Mouse (Mus musculus): ENCODE data around the gene Arhgap17. TPM values are rescaled to one million over a fixed set of nuclear protein-coding genes. Genes with fewer than 3 reads are reported as not detected.

The Arhgap17 gene
- polyA plus RNA-seq, 1 experiment from 2014 or later = 20.3 TPM

DNA sequence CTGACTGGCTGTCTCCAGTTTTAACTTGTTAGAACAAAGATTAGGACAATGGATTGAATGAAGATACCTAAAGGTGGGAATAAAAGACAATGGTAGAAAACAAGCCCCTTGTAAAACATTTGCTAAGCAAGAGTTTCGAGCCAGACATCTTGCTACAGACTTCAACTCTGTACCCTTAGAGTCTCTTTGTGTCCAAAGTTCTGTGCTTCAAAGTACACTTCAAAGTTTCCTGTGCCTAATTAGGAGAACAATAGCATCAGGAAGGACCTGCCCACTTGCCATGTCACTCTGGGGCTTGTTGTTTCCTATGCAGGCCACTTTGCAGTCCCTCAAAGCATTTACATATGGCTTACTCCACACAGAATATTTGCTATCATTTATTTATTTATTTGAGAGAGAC, 33.4 kb downstream of the Arhgap17 start:
- Histone ChIP-seq H3K27ac (no peak overlapping the region), H3K4me1 (replicated peaks) (peaks cover 4% of the 10 kb centered on the region; the same call in 1 of the 2 replicates), H3K4me3 (replicated peaks) (no peak overlapping the region), H3K36me3 (peaks cover 6% of the 10 kb centered on the region; the same call in 1 of the 2 replicates), H3K9ac (replicated peaks) (no peak overlapping the region), H3K9me3 (no peaks in the 10 kb centered on the region), H3K4me2 (no peak overlapping the region), H3K27me3 (no peaks in the 10 kb centered on the region)
- WGBS = 59% methylated on average over 1 of the region's 1 CpGs
- no peak for ATAC-seq (ENCODE audit: insufficient number of reproducible peaks, insufficient read depth, low FRiP score, low TSS enrichment, low read depth)

DNA sequence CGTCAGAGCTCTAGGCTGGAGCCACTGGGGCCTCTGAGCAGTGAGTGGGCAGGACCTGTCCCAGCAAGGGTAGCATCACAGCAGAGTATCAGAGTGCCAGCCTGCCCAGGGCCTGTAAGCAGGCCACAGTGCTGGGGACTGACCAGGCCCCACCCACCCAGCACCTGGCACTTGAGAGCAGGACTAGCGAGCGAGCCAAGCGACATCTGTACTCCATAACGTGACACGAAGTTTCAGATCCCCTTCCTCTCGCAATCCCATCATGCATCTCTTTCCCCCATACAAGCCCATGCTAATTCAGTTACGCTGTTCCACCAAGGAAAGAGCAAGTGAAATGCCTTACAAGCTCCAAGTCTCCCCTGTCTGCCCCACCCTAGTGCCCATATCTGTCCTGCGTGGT, 39.2 kb downstream of the Arhgap17 start:
- no peak overlapping the region for H3K4me3 ChIP-seq (replicated peaks)
- H3K9ac ChIP-seq (replicated peaks) = no peak overlapping the region
- no peak for ATAC-seq (ENCODE audit: insufficient number of reproducible peaks, insufficient read depth, low FRiP score, low TSS enrichment, low read depth)
- no peak overlapping the region for H3K27ac ChIP-seq
- H3K27me3 ChIP-seq = no peaks in the 10 kb centered on the region
- peaks cover 6% of the 10 kb centered on the region for H3K4me1 ChIP-seq (replicated peaks)
- H3K9me3 ChIP-seq = no peaks in the 10 kb centered on the region
- H3K36me3 ChIP-seq = peaks cover 31% of the 10 kb centered on the region; the same call in 1 of the 2 replicates
- H3K4me2 ChIP-seq = no peak overlapping the region
- 82% methylated on average over 9 of the region's 9 CpGs for WGBS

DNA sequence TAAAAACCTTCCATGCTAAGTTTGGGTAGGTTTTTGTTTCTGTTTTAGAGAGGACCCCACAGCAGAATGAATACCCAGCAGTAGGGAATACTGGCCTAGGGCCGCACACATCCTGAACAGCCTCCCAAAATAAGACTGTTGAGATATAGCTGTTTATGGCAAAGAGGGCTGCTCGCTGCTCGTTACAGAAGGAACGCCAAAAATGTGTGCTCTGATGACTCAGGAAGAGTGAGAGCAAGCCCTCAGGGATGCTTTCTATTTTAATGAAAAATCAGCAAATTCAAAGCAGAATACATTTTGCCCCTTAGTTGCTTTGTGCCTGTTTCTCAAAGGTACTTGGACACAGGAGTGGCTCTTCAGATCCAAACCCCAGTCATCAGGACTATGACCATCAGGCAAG, 41.8 kb downstream of the Arhgap17 start:
- H3K9ac ChIP-seq (replicated peaks) = no peak overlapping the region
- H3K4me1 ChIP-seq (replicated peaks) = peaks cover 6% of the 10 kb centered on the region
- H3K36me3 ChIP-seq = peaks cover 50% of the 10 kb centered on the region
- no peak overlapping the region for H3K27ac ChIP-seq
- no peaks in the 10 kb centered on the region for H3K9me3 ChIP-seq
- 48% methylated on average over 4 of the region's 4 CpGs for WGBS
- ATAC-seq (ENCODE audit: insufficient number of reproducible peaks, insufficient read depth, low FRiP score, low TSS enrichment, low read depth) = no peak
- no peaks in the 10 kb centered on the region for H3K27me3 ChIP-seq
- no peak overlapping the region for H3K4me2 ChIP-seq
- H3K4me3 ChIP-seq (replicated peaks) = no peak overlapping the region

DNA sequence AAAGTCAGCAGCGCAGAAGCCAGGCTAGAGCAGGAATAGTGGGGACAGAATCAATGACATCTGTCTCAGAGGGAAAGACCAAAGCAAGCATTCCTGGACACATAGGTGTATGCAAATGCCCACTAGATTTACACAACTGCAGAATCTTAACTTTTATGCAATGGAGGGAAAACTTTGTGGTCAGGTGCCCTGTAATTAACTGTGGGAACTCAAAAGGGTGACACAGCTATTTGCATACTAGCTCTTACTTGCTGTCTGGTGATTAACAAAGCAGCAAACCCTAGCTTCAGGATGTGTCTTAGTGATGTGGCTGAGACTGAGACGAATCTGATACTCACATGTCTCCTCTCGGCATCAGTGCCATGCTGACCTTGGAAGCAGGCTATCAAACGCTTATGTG, 42.8 kb downstream of the Arhgap17 start:
- no peak overlapping the region for H3K4me2 ChIP-seq
- peaks cover 56% of the 10 kb centered on the region for H3K36me3 ChIP-seq
- H3K4me1 ChIP-seq (replicated peaks) = peaks cover 6% of the 10 kb centered on the region
- H3K27ac ChIP-seq = no peak overlapping the region
- no peak overlapping the region for H3K4me3 ChIP-seq (replicated peaks)
- no peaks in the 10 kb centered on the region for H3K9me3 ChIP-seq
- H3K9ac ChIP-seq (replicated peaks) = no peak overlapping the region
- no peak for ATAC-seq (ENCODE audit: insufficient number of reproducible peaks, insufficient read depth, low FRiP score, low TSS enrichment, low read depth)
- WGBS = 83% methylated on average over 4 of the region's 4 CpGs
- no peaks in the 10 kb centered on the region for H3K27me3 ChIP-seq

DNA sequence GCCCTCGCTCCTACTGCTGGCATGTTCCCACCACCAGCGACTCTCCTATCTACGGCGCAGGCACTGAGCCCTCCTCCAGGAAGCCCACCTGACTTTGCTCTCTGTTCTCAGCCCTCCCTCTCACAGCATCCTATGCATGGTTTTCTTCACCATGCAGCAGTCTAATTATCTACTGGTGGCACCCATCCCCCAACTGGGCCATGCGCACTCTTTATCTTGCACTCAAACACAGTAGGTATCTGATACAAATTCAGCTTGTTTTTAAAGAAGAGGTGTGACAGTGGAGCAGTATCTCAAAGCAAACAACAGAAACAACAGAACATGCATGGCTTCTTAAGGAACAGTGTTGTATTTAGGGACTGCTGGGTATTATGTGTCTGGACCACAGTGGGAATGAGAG, 43.7 kb downstream of the Arhgap17 start:
- no peak overlapping the region for H3K4me2 ChIP-seq
- H3K4me1 ChIP-seq (replicated peaks) = peaks cover 6% of the 10 kb centered on the region
- H3K4me3 ChIP-seq (replicated peaks) = no peak overlapping the region
- no peaks in the 10 kb centered on the region for H3K9me3 ChIP-seq
- H3K27me3 ChIP-seq = no peaks in the 10 kb centered on the region
- 96% methylated on average over 5 of the region's 5 CpGs for WGBS
- no peak for ATAC-seq (ENCODE audit: insufficient number of reproducible peaks, insufficient read depth, low FRiP score, low TSS enrichment, low read depth)
- peaks cover 64% of the 10 kb centered on the region for H3K36me3 ChIP-seq
- no peak overlapping the region for H3K9ac ChIP-seq (replicated peaks)
- no peak overlapping the region for H3K27ac ChIP-seq

DNA sequence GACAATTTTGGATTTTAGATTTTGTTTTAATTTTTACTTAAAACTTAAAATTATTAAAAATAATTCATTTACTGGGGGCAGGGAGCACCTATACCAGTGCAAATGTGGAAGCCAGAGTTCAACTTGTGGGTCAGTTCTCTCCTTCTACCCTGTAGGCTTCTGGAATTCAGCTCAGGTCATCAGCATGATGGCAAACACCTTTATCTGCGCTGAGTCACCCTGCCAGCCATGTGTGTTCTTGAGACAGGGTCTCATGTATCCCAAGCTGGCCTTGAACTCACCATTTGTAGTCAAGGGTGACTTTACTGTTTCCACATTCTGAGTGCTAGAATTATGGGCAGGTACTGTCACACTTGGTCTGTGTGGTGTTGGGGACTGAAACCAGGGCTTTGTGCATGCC, 45.6 kb downstream of the Arhgap17 start:
- Histone ChIP-seq H3K9ac (replicated peaks) (no peak overlapping the region), H3K4me2 (no peak overlapping the region), H3K9me3 (no peaks in the 10 kb centered on the region), H3K4me3 (replicated peaks) (no peak overlapping the region), H3K27me3 (no peaks in the 10 kb centered on the region), H3K36me3 (peaks cover 80% of the 10 kb centered on the region), H3K4me1 (replicated peaks) (peaks cover 6% of the 10 kb centered on the region), H3K27ac (no peak overlapping the region)
- 83% methylated on average over 1 of the region's 1 CpGs for WGBS
- no peak for ATAC-seq (ENCODE audit: insufficient number of reproducible peaks, insufficient read depth, low FRiP score, low TSS enrichment, low read depth)

DNA sequence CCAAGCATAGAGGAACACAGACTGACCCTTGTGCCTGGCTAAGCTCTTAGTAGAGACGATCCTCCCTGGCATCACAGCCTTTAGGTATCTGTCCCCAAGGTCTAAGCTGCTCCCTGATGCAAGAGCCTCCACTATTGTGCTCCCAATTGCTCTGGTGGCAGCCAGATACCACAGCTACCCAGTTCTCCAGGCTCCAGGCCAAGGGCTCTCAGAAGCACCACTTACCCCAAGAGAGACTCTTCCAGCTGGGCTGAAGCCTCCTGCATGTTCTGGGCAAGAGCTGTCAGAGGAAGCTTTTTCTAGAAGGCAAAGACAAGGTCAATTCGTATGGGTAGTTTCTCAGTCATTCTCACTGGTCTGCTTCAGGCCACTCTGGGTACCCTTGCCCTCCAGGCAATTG, 46.3 kb downstream of the Arhgap17 start:
- no peak overlapping the region for H3K4me2 ChIP-seq
- no peak overlapping the region for H3K9ac ChIP-seq (replicated peaks)
- no peaks in the 10 kb centered on the region for H3K9me3 ChIP-seq
- H3K4me3 ChIP-seq (replicated peaks) = no peak overlapping the region
- H3K4me1 ChIP-seq (replicated peaks) = peaks cover 4% of the 10 kb centered on the region
- no peak for ATAC-seq (ENCODE audit: insufficient number of reproducible peaks, insufficient read depth, low FRiP score, low TSS enrichment, low read depth)
- no peaks in the 10 kb centered on the region for H3K27me3 ChIP-seq
- H3K36me3 ChIP-seq = peaks cover 87% of the 10 kb centered on the region
- WGBS = 88% methylated on average over 2 of the region's 2 CpGs
- H3K27ac ChIP-seq = no peak overlapping the region

DNA sequence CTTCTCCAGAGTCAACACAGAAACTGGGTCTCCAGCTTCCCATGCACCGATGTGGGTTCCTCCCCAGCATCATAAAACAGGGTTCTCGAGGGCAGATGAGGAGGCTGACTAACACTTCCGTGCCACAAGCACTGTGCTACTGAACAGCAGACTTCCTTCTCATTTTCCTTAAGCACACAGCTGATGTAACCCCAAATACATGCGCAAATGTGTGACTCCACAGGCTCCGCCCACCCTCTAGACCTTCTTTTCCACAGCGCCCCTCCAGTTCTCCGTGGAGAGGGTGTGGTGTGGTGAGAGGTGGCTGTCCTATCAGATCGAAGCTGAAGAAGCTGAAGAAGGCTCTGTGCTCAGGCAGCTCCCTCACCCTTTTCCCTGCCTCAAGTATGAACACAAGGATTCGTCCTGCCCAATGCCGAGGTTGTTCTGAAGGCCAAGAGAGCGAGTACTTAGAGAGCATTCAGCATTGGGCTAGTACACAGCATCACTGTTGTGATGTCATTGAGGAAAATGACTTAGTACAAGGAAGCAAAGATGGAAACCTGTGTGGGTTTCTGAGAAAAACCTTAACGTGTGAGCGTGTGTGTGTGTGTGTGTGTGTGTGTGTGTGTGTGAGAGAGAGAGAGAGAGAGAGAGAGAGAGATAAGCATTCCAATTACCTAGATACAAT, 47.1 kb downstream of the Arhgap17 start:
- WGBS = 86% methylated on average over 13 of the region's 13 CpGs
- no peak for ATAC-seq (ENCODE audit: insufficient number of reproducible peaks, insufficient read depth, low FRiP score, low TSS enrichment, low read depth)
- H3K36me3 ChIP-seq = peaks cover 90% of the 10 kb centered on the region

DNA sequence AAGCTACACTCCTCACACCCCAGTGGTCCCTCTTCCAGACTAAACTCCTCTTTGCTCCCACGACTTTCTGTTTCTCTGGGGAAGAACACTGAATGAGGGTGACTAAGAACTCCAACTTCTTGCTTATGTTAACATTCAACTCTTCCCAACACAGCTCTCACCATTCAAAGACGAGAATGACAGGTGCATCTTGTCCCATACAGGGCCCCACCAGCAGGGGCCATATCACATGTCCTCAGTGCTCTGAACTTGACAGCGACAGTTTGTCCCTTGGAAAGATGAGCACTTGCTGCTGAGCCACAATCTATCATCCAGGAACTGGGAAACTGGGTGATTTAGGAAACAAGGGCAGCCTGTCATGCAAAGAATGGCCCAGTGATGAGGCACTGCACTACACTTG, 57.0 kb downstream of the Arhgap17 start:
- Histone ChIP-seq H3K4me3 (replicated peaks) (no peak overlapping the region), H3K9me3 (no peaks in the 10 kb centered on the region), H3K36me3 (peaks cover 92% of the 10 kb centered on the region), H3K4me2 (no peak overlapping the region), H3K9ac (replicated peaks) (no peak overlapping the region), H3K27ac (no peak overlapping the region), H3K4me1 (replicated peaks) (no peaks in the 10 kb centered on the region), H3K27me3 (no peaks in the 10 kb centered on the region)
- ATAC-seq (ENCODE audit: insufficient number of reproducible peaks, insufficient read depth, low FRiP score, low TSS enrichment, low read depth) = no peak
- WGBS = 81% methylated on average over 3 of the region's 3 CpGs

More for the DNA sequence above, 47.1 kb downstream of the Arhgap17 start:
- Histone ChIP-seq H3K27ac (no peak overlapping the region), H3K4me3 (replicated peaks) (no peak overlapping the region), H3K4me1 (replicated peaks) (no peaks in the 10 kb centered on the region; the same call in 1 of the 2 replicates), H3K27me3 (no peaks in the 10 kb centered on the region), H3K4me2 (no peak overlapping the region), H3K9me3 (no peaks in the 10 kb centered on the region), H3K9ac (replicated peaks) (no peak overlapping the region)

DNA sequence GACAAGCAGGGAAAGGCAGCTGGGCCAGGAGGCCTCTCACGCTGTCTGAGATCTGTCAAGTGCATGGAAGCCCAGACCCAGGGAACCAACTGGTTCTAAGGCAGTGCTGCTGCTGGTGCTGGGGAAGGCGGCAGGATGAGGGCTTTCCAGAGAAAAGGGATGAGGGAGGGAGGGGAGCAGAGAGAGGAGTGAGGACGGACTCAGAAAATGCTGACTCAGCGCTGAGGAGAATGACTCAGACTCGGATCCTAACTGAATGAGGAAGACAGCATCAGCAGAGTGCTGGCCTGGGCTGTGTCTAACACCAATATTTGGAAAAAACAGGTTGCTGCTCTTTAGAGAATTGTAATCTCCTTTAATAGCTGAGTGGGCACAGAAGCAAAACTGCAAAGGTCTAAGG, 57.9 kb downstream of the Arhgap17 start:
- H3K4me2 ChIP-seq = no peak overlapping the region
- H3K27me3 ChIP-seq = no peaks in the 10 kb centered on the region
- no peak overlapping the region for H3K4me3 ChIP-seq (replicated peaks)
- H3K9ac ChIP-seq (replicated peaks) = no peak overlapping the region
- 79% methylated on average over 5 of the region's 5 CpGs for WGBS
- H3K9me3 ChIP-seq = no peaks in the 10 kb centered on the region
- ATAC-seq (ENCODE audit: insufficient number of reproducible peaks, insufficient read depth, low FRiP score, low TSS enrichment, low read depth) = no peak
- H3K36me3 ChIP-seq = peaks cover 94% of the 10 kb centered on the region
- H3K27ac ChIP-seq = no peak overlapping the region
- H3K4me1 ChIP-seq (replicated peaks) = no peaks in the 10 kb centered on the region

DNA sequence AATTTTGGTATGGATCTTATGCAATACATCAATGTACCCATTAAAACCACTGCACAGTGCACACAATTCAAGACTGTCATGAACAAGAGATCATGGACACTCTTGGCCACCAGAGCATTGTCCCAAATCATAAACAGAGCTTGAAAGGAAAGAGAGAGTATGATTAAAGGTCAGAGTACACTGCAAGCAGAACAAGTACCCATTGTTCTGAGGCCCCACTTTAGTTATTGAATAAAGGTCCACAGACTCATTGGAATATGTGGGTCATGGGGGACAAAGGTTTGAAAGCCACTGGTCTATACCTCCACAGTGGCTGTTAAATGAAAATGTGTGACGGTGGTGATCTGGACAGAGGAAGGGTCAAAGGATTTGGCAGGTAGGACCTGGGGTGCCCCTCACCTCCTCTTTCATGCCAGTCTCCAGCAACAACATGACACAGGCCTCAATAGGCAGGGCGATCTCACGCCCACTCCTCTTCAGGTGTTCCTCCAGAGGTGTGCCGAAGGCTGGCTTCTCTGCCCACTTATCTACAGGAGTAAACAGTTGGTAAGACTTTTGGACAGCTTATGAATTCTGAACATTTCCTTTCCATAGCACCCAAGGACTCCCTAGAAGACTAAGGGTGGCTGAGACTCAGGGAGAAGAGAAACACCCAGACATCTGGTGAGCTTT, 61.7 kb downstream of the Arhgap17 start:
- no peak overlapping the region for H3K27ac ChIP-seq
- no peaks in the 10 kb centered on the region for H3K4me1 ChIP-seq (replicated peaks)
- H3K9me3 ChIP-seq = no peaks in the 10 kb centered on the region
- no peak overlapping the region for H3K9ac ChIP-seq (replicated peaks)
- no peak for ATAC-seq (ENCODE audit: insufficient number of reproducible peaks, insufficient read depth, low FRiP score, low TSS enrichment, low read depth)
- H3K4me3 ChIP-seq (replicated peaks) = no peak overlapping the region
- no peak overlapping the region for H3K4me2 ChIP-seq
- H3K27me3 ChIP-seq = no peaks in the 10 kb centered on the region
- 93% methylated on average over 4 of the region's 4 CpGs for WGBS
- peaks cover 98% of the 10 kb centered on the region for H3K36me3 ChIP-seq

DNA sequence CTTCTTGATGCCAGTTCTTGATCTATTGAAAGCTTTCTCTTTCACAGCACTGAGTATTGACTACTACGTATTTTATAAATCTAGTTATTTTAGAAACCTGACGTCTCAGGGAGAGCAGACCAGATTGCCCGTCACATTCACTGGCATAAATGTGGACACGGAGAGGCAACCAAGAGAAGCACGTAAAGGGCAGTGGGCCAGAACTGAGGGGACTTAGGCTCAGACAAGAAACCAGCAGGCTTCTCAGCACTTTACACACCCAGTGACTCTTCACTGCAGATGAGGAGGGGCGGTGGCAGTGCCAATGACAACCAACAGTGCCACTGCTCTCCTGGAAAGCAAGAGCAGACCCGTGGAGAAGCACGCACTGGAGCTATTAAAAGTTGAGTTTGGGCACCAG, 62.5 kb downstream of the Arhgap17 start:
- Histone ChIP-seq H3K36me3 (peaks cover 98% of the 10 kb centered on the region), H3K27me3 (no peaks in the 10 kb centered on the region), H3K9me3 (no peaks in the 10 kb centered on the region), H3K4me1 (replicated peaks) (no peaks in the 10 kb centered on the region), H3K27ac (no peak overlapping the region), H3K4me3 (replicated peaks) (no peak overlapping the region), H3K4me2 (no peak overlapping the region), H3K9ac (replicated peaks) (no peak overlapping the region)
- WGBS = 95% methylated on average over 8 of the region's 8 CpGs
- ATAC-seq (ENCODE audit: insufficient number of reproducible peaks, insufficient read depth, low FRiP score, low TSS enrichment, low read depth) = no peak

All from limb, embryonic 12.5 days (tissue).